Mouse (Mus musculus): ENCODE results near the gene Hist1h2bq. TPM values are rescaled to one million over a fixed set of nuclear protein-coding genes. Genes with fewer than 3 reads are reported as not detected.
A peak's percentile ranks its signal among the peaks of the same experiment; 100 is the strongest.
"Not testable (repeated sequence)": the region's sequence is repeated elsewhere in the genome, so short reads cannot be mapped to it uniquely, and the experiment has no call there.

The Hist1h2bq gene
- polyA plus RNA-seq, 1 experiment from 2014 or later, result 25.3 TPM

GRCm38 (mm10) chr13:21784311-21784710 is 25.7 kb downstream of the Hist1h2bq start:
- no peak overlapping the region for H3K4me3 ChIP-seq (ENCODE audit: low read depth, low read length)
- peak; percentile 45 for DNase-seq (ENCODE audit: low spot score)

GRCm38 (mm10) chr13:21783734-21784161 is 26.2 kb downstream of the Hist1h2bq start:
- DNase-seq (ENCODE audit: low spot score), result peak; percentile 73
- peak overlapping the region; percentile 40 for H3K4me3 ChIP-seq (ENCODE audit: low read depth, low read length)
- H3K27me3 ChIP-seq (ENCODE audit: control insufficient read depth, insufficient read depth, low read length), result no peaks in the 10 kb centered on the region
- no peak for ATAC-seq (replicated peaks; ENCODE audit: low FRiP score)
- no peaks in the 10 kb centered on the region for H3K36me3 ChIP-seq (ENCODE audit: control insufficient read depth, insufficient read depth, low read length)
- H3K27ac ChIP-seq (ENCODE audit: low read depth, low read length), result peak overlapping the region; percentile 92
- H3K4me2 ChIP-seq (ENCODE audit: low read depth, low read length, severe bottlenecking), result peak overlapping the region; percentile 51
- 1% methylated on average over 9 of the region's 9 CpGs for whole genome bisulfite sequencing
- H3K9me3 ChIP-seq (ENCODE audit: control insufficient read depth, low read length), result no peaks in the 10 kb centered on the region
- H3K9ac ChIP-seq (ENCODE audit: low read length), result peak overlapping the region; percentile 64
- peaks cover 9% of the 10 kb centered on the region; the same call in 1 of the 2 replicates for H3K4me1 ChIP-seq (replicated peaks; ENCODE audit: control insufficient read depth, insufficient read depth, low read length)

More at GRCm38 (mm10) chr13:21784311-21784710, 25.7 kb downstream of the Hist1h2bq start:
- WGBS, result 25% methylated on average over 6 of the region's 6 CpGs
- H3K4me1 ChIP-seq (replicated peaks; ENCODE audit: control insufficient read depth, insufficient read depth, low read length), result peaks cover 11% of the 10 kb centered on the region; the same call in 1 of the 2 replicates
- ATAC-seq (replicated peaks; ENCODE audit: low FRiP score), result no peak
- no peaks in the 10 kb centered on the region for H3K27me3 ChIP-seq (ENCODE audit: control insufficient read depth, insufficient read depth, low read length)
- H3K9me3 ChIP-seq (ENCODE audit: control insufficient read depth, low read length), result no peaks in the 10 kb centered on the region
- H3K27ac ChIP-seq (ENCODE audit: low read depth, low read length), result peak overlapping the region; percentile 92
- H3K9ac ChIP-seq (ENCODE audit: low read length), result peak overlapping the region; percentile 64
- no peaks in the 10 kb centered on the region for H3K36me3 ChIP-seq (ENCODE audit: control insufficient read depth, insufficient read depth, low read length)
- H3K4me2 ChIP-seq (ENCODE audit: low read depth, low read length, severe bottlenecking), result peak overlapping the region; percentile 51; the same call in 1 of the 2 replicates

DNA sequence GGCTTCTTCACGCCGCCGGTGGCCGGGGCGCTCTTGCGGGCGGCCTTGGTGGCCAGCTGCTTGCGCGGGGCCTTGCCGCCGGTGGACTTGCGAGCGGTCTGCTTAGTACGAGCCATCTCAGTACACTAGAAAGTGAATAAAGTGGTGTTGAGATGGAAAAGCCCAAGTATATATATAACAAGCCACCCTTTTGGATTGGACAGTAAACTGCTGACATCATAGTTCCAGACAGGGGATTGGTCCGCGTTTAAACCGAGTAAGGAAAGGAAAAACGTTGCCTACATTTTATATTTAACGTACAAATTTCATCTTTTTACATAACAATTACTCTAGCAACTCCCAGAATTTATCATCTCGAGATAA is 26.8 kb downstream of the Hist1h2bq start, which contains the start of gene Hist1h3i:
TSS of gene Hist1h3i (minus strand) at position 116 of the 363 bp plus-strand sequence.
- peak within 1 kb of the TSS; percentile 40 for H3K4me3 ChIP-seq (ENCODE audit: low read depth, low read length)
- ATAC-seq (replicated peaks; ENCODE audit: low FRiP score) (peak; percentile 71), DNase-seq (ENCODE audit: low spot score) (peak; percentile 56)
- H3K36me3 ChIP-seq (ENCODE audit: control insufficient read depth, insufficient read depth, low read length), result no peaks in the 10 kb centered on the region
- H3K4me2 ChIP-seq (ENCODE audit: low read depth, low read length, severe bottlenecking), result peak within 1 kb of the TSS; percentile 67
- H3K9me3 ChIP-seq (ENCODE audit: control insufficient read depth, low read length), result no peaks in the 10 kb centered on the region
- peaks cover 6% of the 10 kb centered on the region; the same call in 1 of the 2 replicates for H3K4me1 ChIP-seq (replicated peaks; ENCODE audit: control insufficient read depth, insufficient read depth, low read length)
- no peaks in the 10 kb centered on the region for H3K27me3 ChIP-seq (ENCODE audit: control insufficient read depth, insufficient read depth, low read length)
- H3K27ac ChIP-seq (ENCODE audit: low read depth, low read length), result peak within 1 kb of the TSS; percentile 96
- 0% methylated on average over 13 of the region's 20 CpGs for WGBS
- H3K9ac ChIP-seq (ENCODE audit: low read length), result peak within 1 kb of the TSS; percentile 79

GRCm38 (mm10) chr13:21782361-21783254 is 27.4 kb downstream of the Hist1h2bq start:
- peak overlapping the region; percentile 67 for H3K4me2 ChIP-seq (ENCODE audit: low read depth, low read length, severe bottlenecking)
- peak; percentile 5; the same call in 1 of the 2 replicates for ATAC-seq (replicated peaks; ENCODE audit: low FRiP score)
- under 1% methylated on average over 13 of the region's 35 CpGs for WGBS
- not testable (repeated sequence) for H3K9me3 ChIP-seq (ENCODE audit: control insufficient read depth, low read length); H3K4me1 ChIP-seq (replicated peaks; ENCODE audit: control insufficient read depth, insufficient read depth, low read length); H3K27me3 ChIP-seq (ENCODE audit: control insufficient read depth, insufficient read depth, low read length); H3K36me3 ChIP-seq (ENCODE audit: control insufficient read depth, insufficient read depth, low read length)
- peak; percentile 71 for DNase-seq (ENCODE audit: low spot score)
- peak overlapping the region; percentile 79 for H3K9ac ChIP-seq (ENCODE audit: low read length)
- H3K4me3 ChIP-seq (ENCODE audit: low read depth, low read length), result peak overlapping the region; percentile 40
- peak overlapping the region; percentile 96 for H3K27ac ChIP-seq (ENCODE audit: low read depth, low read length)

GRCm38 (mm10) chr13:21781639-21782038 is 28.4 kb downstream of the Hist1h2bq start:
- no peaks in the 10 kb centered on the region for H3K27me3 ChIP-seq (ENCODE audit: control insufficient read depth, insufficient read depth, low read length)
- DNase-seq (ENCODE audit: low spot score) (no peak), ATAC-seq (replicated peaks; ENCODE audit: low FRiP score) (no peak)
- no peaks in the 10 kb centered on the region for H3K36me3 ChIP-seq (ENCODE audit: control insufficient read depth, insufficient read depth, low read length)
- 91% methylated on average over 1 of the region's 1 CpGs for WGBS
- no peak overlapping the region for H3K9ac ChIP-seq (ENCODE audit: low read length)
- peak overlapping the region; percentile 68 for H3K27ac ChIP-seq (ENCODE audit: low read depth, low read length)
- H3K9me3 ChIP-seq (ENCODE audit: control insufficient read depth, low read length), result no peaks in the 10 kb centered on the region
- H3K4me2 ChIP-seq (ENCODE audit: low read depth, low read length, severe bottlenecking), result no peak overlapping the region
- H3K4me1 ChIP-seq (replicated peaks; ENCODE audit: control insufficient read depth, insufficient read depth, low read length), result peaks cover 5% of the 10 kb centered on the region; the same call in 1 of the 2 replicates
- H3K4me3 ChIP-seq (ENCODE audit: low read depth, low read length), result no peak overlapping the region

GRCm38 (mm10) chr13:21781021-21781555 is 28.9 kb downstream of the Hist1h2bq start:
- DNase-seq (ENCODE audit: low spot score), result no peak
- 43% methylated on average over 6 of the region's 6 CpGs for WGBS
- Histone ChIP-seq H3K9me3 (ENCODE audit: control insufficient read depth, low read length) (no peaks in the 10 kb centered on the region), H3K9ac (ENCODE audit: low read length) (no peak overlapping the region), H3K4me2 (ENCODE audit: low read depth, low read length, severe bottlenecking) (peak overlapping the region; percentile 76), H3K36me3 (ENCODE audit: control insufficient read depth, insufficient read depth, low read length) (no peaks in the 10 kb centered on the region), H3K4me1 (replicated peaks; ENCODE audit: control insufficient read depth, insufficient read depth, low read length) (peaks cover 5% of the 10 kb centered on the region; the same call in 1 of the 2 replicates), H3K4me3 (ENCODE audit: low read depth, low read length) (no peak overlapping the region), H3K27ac (ENCODE audit: low read depth, low read length) (peak overlapping the region; percentile 99), H3K27me3 (ENCODE audit: control insufficient read depth, insufficient read depth, low read length) (no peaks in the 10 kb centered on the region)
- ATAC-seq (replicated peaks; ENCODE audit: low FRiP score), result no peak

DNA sequence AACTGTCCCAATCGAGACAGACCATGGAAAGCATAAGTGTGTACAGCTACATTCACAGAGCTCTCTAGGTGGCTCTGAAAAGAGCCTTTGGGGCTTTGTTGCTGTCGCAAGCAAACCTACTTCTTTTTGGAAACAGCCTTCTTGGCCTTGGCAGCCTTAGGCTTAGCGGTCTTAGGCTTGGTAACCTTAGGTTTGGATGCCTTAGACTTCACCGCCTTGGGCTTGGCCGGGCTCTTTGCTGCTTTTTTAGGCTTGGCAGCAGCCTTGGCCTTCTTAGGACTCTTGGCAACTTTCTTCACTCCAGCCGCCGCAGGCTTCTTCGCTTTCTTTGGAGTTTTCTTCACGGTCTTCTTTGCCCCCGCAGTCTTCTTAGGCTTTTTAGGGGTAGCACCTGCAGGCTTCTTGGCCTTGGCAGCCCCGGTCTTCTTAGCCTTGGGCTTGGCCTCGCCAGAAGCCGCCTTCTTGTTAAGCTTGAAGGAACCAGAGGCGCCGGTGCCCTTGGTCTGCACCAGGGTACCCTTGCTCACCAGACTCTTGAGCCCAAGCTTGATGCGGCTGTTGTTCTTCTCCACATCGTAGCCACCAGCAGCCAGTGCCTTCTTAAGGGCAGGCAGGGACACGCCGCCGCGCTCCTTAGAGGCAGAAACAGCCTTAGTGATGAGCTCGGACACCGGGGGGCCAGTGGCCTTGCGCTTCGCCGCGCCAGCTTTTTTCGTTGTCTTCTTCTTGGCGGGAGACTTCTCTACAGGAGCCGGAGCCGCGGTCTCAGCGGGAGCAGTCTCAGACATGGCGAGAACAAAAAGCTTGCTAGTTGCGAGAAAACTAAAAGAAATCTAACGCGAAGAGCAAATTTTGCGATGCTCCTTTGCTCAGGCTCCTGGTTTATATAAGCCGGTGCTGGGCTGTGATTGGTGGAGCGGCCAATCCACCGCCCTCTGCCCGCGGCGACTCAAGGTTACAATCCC is 29.9 kb downstream of the Hist1h2bq start, which contains the start of gene Hist1h1b:
TSS of gene Hist1h1b (minus strand) at position 859 of the 965 bp plus-strand sequence.
- peak within 1 kb of the TSS; percentile 76 for H3K4me2 ChIP-seq (ENCODE audit: low read depth, low read length, severe bottlenecking)
- WGBS, result under 1% methylated on average over 44 of the region's 44 CpGs
- no peaks in the 10 kb centered on the region for H3K9me3 ChIP-seq (ENCODE audit: control insufficient read depth, low read length)
- H3K9ac ChIP-seq (ENCODE audit: low read length), result peak within 1 kb of the TSS; percentile 91
- peak within 1 kb of the TSS; percentile 54 for H3K4me3 ChIP-seq (ENCODE audit: low read depth, low read length)
- H3K27me3 ChIP-seq (ENCODE audit: control insufficient read depth, insufficient read depth, low read length), result no peaks in the 10 kb centered on the region
- H3K4me1 ChIP-seq (replicated peaks; ENCODE audit: control insufficient read depth, insufficient read depth, low read length), result 0 out of 2 replicates have a peak, but pooled peaks cover 3% of the 10 kb centered on the region
- DNase-seq (ENCODE audit: low spot score) (peak; percentile 88), ATAC-seq (replicated peaks; ENCODE audit: low FRiP score) (peak; percentile 55)
- peak within 1 kb of the TSS; percentile 99 for H3K27ac ChIP-seq (ENCODE audit: low read depth, low read length)
- H3K36me3 ChIP-seq (ENCODE audit: control insufficient read depth, insufficient read depth, low read length), result no peaks in the 10 kb centered on the region

Data from forebrain, embryonic 11.5 days (tissue).